15 mouse cellular contexts compared by ENCODE assay signal in genomic region chr4:129219198-129219597, GRCm38 (mm10).
"Had no signal": no experiment of that assay in that cellular context is flagged by ENCODE, and none has a peak within 500 bp of the region (broad histone marks: within the 10 kb centered on the region; RNA-seq: fewer than 3 reads in every experiment).

No protein-coding gene starts in this region.

- H3K9ac ChIP-seq: liver, embryonic 14.5 days had no signal

- ATAC-seq: inflammation-experienced regulatory T-cells, adult 6 months; intestine, postnatal 0 days had no signal

- DNase-seq: kidney, adult 8-10 months; kidney, postnatal 36 days; layer of hippocampus, adult 9-11 months; layer of hippocampus, postnatal 36 days; lung, adult 18-20 months; midbrain, embryonic 14.5 days; right cerebral cortex, adult 18-20 months; right cerebral cortex, postnatal 25 days; thymus, adult 2 months; thymus, postnatal 25 days had no signal

- H3K27ac ChIP-seq: kidney, postnatal 0 days; liver, embryonic 14.5 days; stomach, postnatal 0 days had no signal
